Mouse (Mus musculus) stomach, postnatal 0 days (tissue): ENCODE data around the gene Creld1.

Source experiments
- CTCF ChIP-seq: IDR thresholded peaks from 2 replicates; pipeline ENCODE4 v1.5.1; 2016; ENCODE audit warnings: antibody characterized with exemption, low read depth, mild to moderate bottlenecking, moderate library complexity
- EP300 ChIP-seq: optimal IDR thresholded peaks from 2 replicates; pipeline ENCODE3; 2016; ENCODE audit warnings: antibody characterized with exemption

DNA sequence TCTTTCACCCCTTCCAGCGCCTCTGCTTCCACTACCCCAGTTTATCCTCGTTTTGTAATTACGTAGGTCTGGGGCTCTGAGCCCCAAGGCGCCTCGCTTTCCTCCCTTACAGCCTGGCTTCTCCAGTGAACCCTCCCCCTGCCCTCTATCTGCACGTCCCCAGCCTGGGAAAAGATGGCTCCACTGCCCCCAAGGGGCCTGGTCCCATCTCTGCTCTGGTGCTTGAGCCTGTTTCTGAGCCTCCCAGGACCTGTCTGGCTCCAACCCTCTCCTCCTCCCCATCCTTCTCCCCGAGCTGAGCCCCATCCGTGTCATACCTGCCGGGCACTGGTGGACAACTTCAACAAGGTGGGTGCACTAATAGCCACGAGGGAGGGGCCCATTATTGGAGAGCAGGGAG is 632 bp downstream of the Creld1 start:
- TF ChIP-seq CTCF = peak; percentile 29
- TF ChIP-seq EP300 = no peak
